Mouse (Mus musculus) spleen, adult 2 months (tissue): ENCODE measurements around the gene Acsl4.

Experiments
- CTCF ChIP-seq: fragments of 200-500 bp; IDR thresholded peaks from 2 replicates; pipeline ENCODE4 v1.5.1; 2011; ENCODE audit warnings: mild to moderate bottlenecking, inconsistent platforms; ENCODE audit not compliant: insufficient read depth, insufficient read length, insufficient replicate concordance; ENCODE audit errors: extremely low read depth
- POLR2A ChIP-seq: fragments of 200-500 bp; IDR thresholded peaks from 2 replicates; pipeline ENCODE4 v1.6.1; 2011; ENCODE audit warnings: low read depth, low read length, inconsistent platforms

DNA sequence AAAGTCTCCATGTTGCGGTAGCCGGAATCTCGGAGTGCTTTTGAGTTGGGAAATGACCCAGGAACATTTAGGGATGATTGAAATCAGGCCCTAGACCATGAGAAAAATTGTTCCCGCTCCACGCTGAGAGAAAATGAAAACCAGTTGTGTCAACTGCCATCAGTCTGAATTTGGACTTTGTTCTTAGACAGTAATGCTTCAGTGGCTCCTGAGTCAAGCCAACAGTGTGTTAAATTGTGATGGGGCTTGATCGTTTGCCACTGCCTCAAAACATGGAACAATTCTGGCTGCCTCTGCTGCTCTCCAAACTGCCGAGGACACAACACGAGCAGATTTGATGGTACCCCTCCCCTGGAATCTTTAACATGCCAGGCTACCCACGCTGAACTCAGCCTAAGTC is 74.2 kb downstream of the Acsl4 start:
- TF ChIP-seq CTCF = no peak
- no peak for TF ChIP-seq POLR2A
